In genomic region chr8:114971378-114971777, GRCm38 (mm10) we compare ENCODE assay signal across 8 mouse cellular contexts.
A peak's percentile ranks its signal among the peaks of the same experiment; 100 is the strongest.
DNase-seq lines count a peak whose midpoint lies in the region; ATAC-seq and TF ChIP-seq lines count a peak whose summit lies in the region.

No protein-coding gene starts in this region.

- DNase-seq in Patski (ENCODE audit: low read depth, low spot score), result peak; percentile 22
- peak; percentile 74 for DNase-seq in cerebellum, adult 11 months
- peak; percentile 65 for DNase-seq in forelimb bud, embryonic 11.5 days (ENCODE audit: low read depth, low spot score)
- DNase-seq in layer of hippocampus, adult 8-10 months (ENCODE audit: low spot score in 2 of 2), result peak; percentile 23 to 74
- peak; percentile 74 for DNase-seq in right cerebral cortex, postnatal 14 days
- DNase-seq in urinary bladder, postnatal 10 days (ENCODE audit: low spot score), result peak; percentile 38

- no peak overlapping the region for H3K4me3 ChIP-seq in lung, embryonic 16.5 days (ENCODE audit: low read length)

- no peak overlapping the region for H3K4me2 ChIP-seq in lung, embryonic 16.5 days (ENCODE audit: low read depth, low read length)

- H3K9ac ChIP-seq in lung, embryonic 16.5 days (ENCODE audit: low read length), result no peak overlapping the region

- peaks cover 2% of the 10 kb centered on the region; the same call in 1 of the 2 replicates for H3K9me3 ChIP-seq in lung, embryonic 16.5 days (ENCODE audit: control insufficient read depth, low read length)

- peak; percentile 90 for TF ChIP-seq CTCF in Patski (IDR thresholded peaks at IDR 0.05)

- H3K4me1 ChIP-seq in lung, embryonic 16.5 days (replicated peaks; ENCODE audit: control insufficient read depth, insufficient read depth, low read length), result peaks cover 3% of the 10 kb centered on the region

- CTCF ChIA-PET in Patski (lab: Charles Lee), result interaction anchor here (1.1 to 1.4 kb wide), 2 partner anchors 38 to 199 kb away, joined by 3 to 5 read pairs; no protein-coding TSS in a partner anchor

- ATAC-seq in Patski, result peak; percentile 60
- ATAC-seq in hematopoietic stem cell, adult 5-6 weeks (replicated peaks in 1 of 2; ENCODE audit: insufficient read depth in 1 of 2, low FRiP score in 2 of 2, low TSS enrichment in 1 of 2, low read depth in 1 of 2, poor library complexity in 2 of 2, severe bottlenecking in 2 of 2), result peak; percentile 87 to 91
- peak; percentile 85 for ATAC-seq in lung, embryonic 16.5 days (ENCODE audit: low read depth)

- in situ Hi-C loops in Patski (cut with MboI; ENCODE audit: low pct_unique_long_range_greater_than_20kb), result loop anchor here (10.0 to 25.0 kb wide), 3 partner anchors 209 to 733 kb away; partner anchors contain the start of gene Maf

- H3K27ac ChIP-seq in lung, embryonic 16.5 days (ENCODE audit: low read length), result no peak overlapping the region

- POLR2A ChIA-PET in Patski (lab: Charles Lee), result no interaction called here

- 25% methylated on average over 8 of the region's 8 CpGs for WGBS in lung, embryonic 16.5 days

- H3K36me3 ChIP-seq in lung, embryonic 16.5 days (ENCODE audit: control insufficient read depth, insufficient read depth, low read length), result no peaks in the 10 kb centered on the region

- no peaks in the 10 kb centered on the region for H3K27me3 ChIP-seq in Patski
- no peaks in the 10 kb centered on the region for H3K27me3 ChIP-seq in lung, embryonic 16.5 days (ENCODE audit: control insufficient read depth, insufficient read depth, low read depth, low read length)

Comparison
In these comparisons a context has a peak if more than half of its experiments do, and no peak if none do; other contexts are left out.
1. DNase-seq: peak in every context shown above with its lines; median percentile 74 in cerebellum, adult 11 months; 74 in right cerebral cortex, postnatal 14 days; 65 in forelimb bud, embryonic 11.5 days; 48 in layer of hippocampus, adult 8-10 months; 38 in urinary bladder, postnatal 10 days; 22 in Patski.